ENCODE assay signal across 23 mouse cellular contexts in genomic region chr1:164935477-164936044, GRCm38 (mm10). TPM values are rescaled to one million over a fixed set of nuclear protein-coding genes. Genes with fewer than 3 reads are reported as not detected.
"Had no signal": no experiment of that assay in that cellular context is flagged by ENCODE, and none has a peak within 500 bp of the region (broad histone marks: within the 10 kb centered on the region; RNA-seq: fewer than 3 reads in every experiment).

TSS of gene Xcl1 (minus strand) at chr1:164935527.

- ATAC-seq: liver, postnatal 0 days; midbrain, embryonic 13.5 days had no signal

- H3K36me3 ChIP-seq: limb, embryonic 12.5 days; liver, embryonic 13.5 days; lung, embryonic 15.5 days; midbrain, embryonic 13.5 days; neural tube, embryonic 12.5 days had no signal

- H3K27me3 ChIP-seq: limb, embryonic 12.5 days; liver, embryonic 13.5 days; lung, embryonic 15.5 days; midbrain, embryonic 13.5 days; neural tube, embryonic 12.5 days had no signal

- H3K4me1 ChIP-seq: limb, embryonic 12.5 days; liver, embryonic 13.5 days; lung, embryonic 15.5 days; midbrain, embryonic 13.5 days; neural tube, embryonic 12.5 days had no signal

- H3K9me3 ChIP-seq: limb, embryonic 12.5 days; liver, embryonic 13.5 days; lung, embryonic 15.5 days; midbrain, embryonic 13.5 days; neural tube, embryonic 12.5 days had no signal

- H3K27ac ChIP-seq: limb, embryonic 12.5 days; liver, embryonic 13.5 days; lung, embryonic 15.5 days; macrophage; midbrain, embryonic 13.5 days; neural tube, embryonic 12.5 days had no signal

- DNase-seq: kidney, adult 8-10 months; kidney, postnatal 25 days; liver; liver, embryonic 13.5 days; liver, postnatal 0 days; lung, postnatal 14 days; retina, postnatal 1 day; right cerebral cortex, postnatal 4 days; spleen, adult 18-20 months; thymus, adult 18-20 months; thymus, postnatal 36 days had no signal

- H3K4me3 ChIP-seq: limb, embryonic 12.5 days; liver, embryonic 13.5 days; lung, embryonic 15.5 days; midbrain, embryonic 13.5 days; myocyte; neural tube, embryonic 12.5 days had no signal

RNA-seq across cellular contexts. Expression of gene Xcl1, which starts in this region (rescaled TPM):
- total RNA-seq: layer of hippocampus, postnatal 10 days; left cerebral cortex, postnatal 36 days; midbrain, postnatal 0 days; neutrophil, adult 5-6 weeks had no signal
- polyA plus RNA-seq: kidney, embryonic 16.5 days; limb, embryonic 12.5 days; liver, embryonic 13.5 days; macrophage; midbrain, embryonic 13.5 days; midbrain, postnatal 0 days; neural tube, embryonic 12.5 days; stomach, embryonic 14.5 days had no signal
